Mouse (Mus musculus): ENCODE data around the gene P4ha2. TPM values are rescaled to one million over a fixed set of nuclear protein-coding genes. Genes with fewer than 3 reads are reported as not detected.
A peak's percentile ranks its signal among the peaks of the same experiment; 100 is the strongest.

Gene P4ha2
- polyA plus RNA-seq, 1 experiment from 2014 or later: 18.6 TPM

DNA sequence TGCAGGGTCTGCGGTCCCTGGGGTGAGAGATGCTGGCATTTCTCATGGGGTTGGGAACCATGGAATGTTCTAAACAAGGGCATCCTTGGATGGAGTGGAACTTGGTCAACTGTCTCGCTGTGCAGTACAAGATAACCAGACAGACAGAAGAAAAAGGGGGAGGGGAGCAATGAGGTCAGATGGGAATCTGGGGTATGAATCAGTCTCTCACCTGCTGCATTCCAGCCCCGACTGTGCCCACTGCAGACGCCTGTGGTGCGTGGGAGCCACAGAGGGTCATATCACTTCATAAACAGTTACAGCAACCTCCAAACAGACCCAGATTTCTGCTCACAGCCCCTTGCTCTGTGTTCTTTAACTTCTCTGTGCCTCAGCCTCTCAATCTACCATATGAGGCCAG is 33.5 kb upstream of the P4ha2 start:
- Histone ChIP-seq H3K9ac (ENCODE audit: low read length) (no peak overlapping the region), H3K27ac (ENCODE audit: low read depth, low read length) (no peak overlapping the region), H3K36me3 (ENCODE audit: control insufficient read depth, insufficient read depth, low read length) (no peaks in the 10 kb centered on the region), H3K9me3 (ENCODE audit: control insufficient read depth, low read length) (no peaks in the 10 kb centered on the region), H3K4me2 (no peak overlapping the region), H3K4me1 (ENCODE audit: control insufficient read depth, insufficient read depth, low read length) (peaks cover 9% of the 10 kb centered on the region), H3K27me3 (ENCODE audit: control insufficient read depth, insufficient read depth, low read length) (peaks cover 4% of the 10 kb centered on the region; the same call in 1 of the 2 replicates), H3K4me3 (ENCODE audit: low read depth, low read length) (no peak overlapping the region)
- DNase-seq (ENCODE audit: low spot score, missing footprints): no peak
- 90% methylated on average over 5 of the region's 5 CpGs for WGBS
- no peak for ATAC-seq (ENCODE audit: low FRiP score)

DNA sequence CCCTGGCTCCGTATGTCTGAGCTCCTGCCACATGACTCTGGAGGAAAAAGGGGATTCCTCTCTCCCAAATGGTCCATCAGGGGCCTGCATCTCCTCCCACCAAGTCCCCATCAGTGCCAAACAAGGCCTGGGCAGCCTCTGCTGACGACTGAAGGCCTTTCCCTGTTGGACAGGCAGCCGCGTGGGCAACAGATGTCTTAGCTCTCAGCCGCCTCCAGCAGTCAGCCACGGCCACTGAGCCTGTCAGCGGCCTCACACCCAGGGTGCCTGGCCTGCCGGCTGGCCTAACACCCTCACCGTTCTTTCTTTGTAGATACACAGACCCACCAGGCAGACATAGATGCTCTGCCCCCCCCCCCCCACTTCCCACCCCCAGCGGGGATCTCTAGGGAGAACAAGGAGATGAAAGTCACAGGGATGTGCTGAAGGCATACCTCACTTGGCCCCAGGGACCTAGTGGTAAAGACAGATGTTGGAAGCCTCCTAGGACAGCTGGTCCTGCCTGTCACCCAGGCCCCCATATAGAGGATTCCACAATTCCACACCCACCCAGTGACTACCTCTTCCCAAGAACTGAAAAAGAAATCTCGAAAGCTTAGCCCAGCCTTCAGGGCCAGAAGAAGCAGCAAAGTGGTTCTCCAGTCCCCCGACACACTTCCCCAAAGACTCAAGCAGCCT is 32.4 kb upstream of the P4ha2 start:
- 35% methylated on average over 12 of the region's 12 CpGs for WGBS

DNA sequence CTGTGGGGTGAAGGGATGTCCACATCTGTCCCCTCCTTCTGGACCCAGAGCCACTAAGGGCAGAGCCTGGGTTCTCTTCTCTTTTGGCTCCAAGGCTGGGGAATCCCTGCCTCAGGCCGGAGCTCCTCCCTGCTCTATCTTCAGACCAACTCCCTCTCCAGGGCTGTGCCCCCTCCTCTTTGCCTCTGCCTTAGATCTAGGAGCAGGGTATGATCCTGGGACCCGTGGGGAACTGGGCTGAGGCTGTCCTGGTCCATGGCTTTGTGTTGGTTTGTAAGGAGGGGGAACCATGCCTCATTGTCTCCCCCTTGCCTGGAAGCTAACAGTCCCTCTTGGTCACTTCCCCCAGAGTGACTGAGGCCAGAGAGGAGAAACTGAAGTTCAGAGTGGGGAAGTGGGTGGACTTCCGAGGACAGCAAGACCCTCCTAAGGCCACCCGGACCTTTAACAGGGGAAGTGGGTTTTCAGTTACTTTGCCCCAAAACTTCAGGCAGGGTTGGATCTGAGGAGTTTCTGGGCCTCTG is 31.8 kb upstream of the P4ha2 start:
- Histone ChIP-seq H3K4me2 (peak overlapping the region; percentile 79), H3K4me1 (ENCODE audit: control insufficient read depth, insufficient read depth, low read length) (peaks cover 9% of the 10 kb centered on the region), H3K9me3 (ENCODE audit: control insufficient read depth, low read length) (no peaks in the 10 kb centered on the region), H3K9ac (ENCODE audit: low read length) (peak overlapping the region; percentile 56), H3K4me3 (ENCODE audit: low read depth, low read length) (peak overlapping the region; percentile 51), H3K27me3 (ENCODE audit: control insufficient read depth, insufficient read depth, low read length) (peaks cover 4% of the 10 kb centered on the region; the same call in 1 of the 2 replicates), H3K36me3 (ENCODE audit: control insufficient read depth, insufficient read depth, low read length) (no peaks in the 10 kb centered on the region), H3K27ac (ENCODE audit: low read depth, low read length) (no peak overlapping the region)
- DNase-seq (ENCODE audit: low spot score, missing footprints): peak; percentile 90
- peak; percentile 4; the same call in 1 of the 2 replicates for ATAC-seq (ENCODE audit: low FRiP score)
- WGBS: 34% methylated on average over 4 of the region's 4 CpGs

More for the DNA sequence above, 32.4 kb upstream of the P4ha2 start:
- DNase-seq (ENCODE audit: low spot score, missing footprints) (no peak), ATAC-seq (ENCODE audit: low FRiP score) (no peak)
- Histone ChIP-seq H3K9ac (ENCODE audit: low read length) (peak overlapping the region; percentile 33; the same call in 1 of the 2 replicates), H3K27me3 (ENCODE audit: control insufficient read depth, insufficient read depth, low read length) (peaks cover 4% of the 10 kb centered on the region; the same call in 1 of the 2 replicates), H3K36me3 (ENCODE audit: control insufficient read depth, insufficient read depth, low read length) (no peaks in the 10 kb centered on the region), H3K4me2 (peak overlapping the region; percentile 79), H3K9me3 (ENCODE audit: control insufficient read depth, low read length) (no peaks in the 10 kb centered on the region), H3K27ac (ENCODE audit: low read depth, low read length) (no peak overlapping the region), H3K4me3 (ENCODE audit: low read depth, low read length) (peak overlapping the region; percentile 5; the same call in 1 of the 2 replicates), H3K4me1 (ENCODE audit: control insufficient read depth, insufficient read depth, low read length) (peaks cover 9% of the 10 kb centered on the region)

DNA sequence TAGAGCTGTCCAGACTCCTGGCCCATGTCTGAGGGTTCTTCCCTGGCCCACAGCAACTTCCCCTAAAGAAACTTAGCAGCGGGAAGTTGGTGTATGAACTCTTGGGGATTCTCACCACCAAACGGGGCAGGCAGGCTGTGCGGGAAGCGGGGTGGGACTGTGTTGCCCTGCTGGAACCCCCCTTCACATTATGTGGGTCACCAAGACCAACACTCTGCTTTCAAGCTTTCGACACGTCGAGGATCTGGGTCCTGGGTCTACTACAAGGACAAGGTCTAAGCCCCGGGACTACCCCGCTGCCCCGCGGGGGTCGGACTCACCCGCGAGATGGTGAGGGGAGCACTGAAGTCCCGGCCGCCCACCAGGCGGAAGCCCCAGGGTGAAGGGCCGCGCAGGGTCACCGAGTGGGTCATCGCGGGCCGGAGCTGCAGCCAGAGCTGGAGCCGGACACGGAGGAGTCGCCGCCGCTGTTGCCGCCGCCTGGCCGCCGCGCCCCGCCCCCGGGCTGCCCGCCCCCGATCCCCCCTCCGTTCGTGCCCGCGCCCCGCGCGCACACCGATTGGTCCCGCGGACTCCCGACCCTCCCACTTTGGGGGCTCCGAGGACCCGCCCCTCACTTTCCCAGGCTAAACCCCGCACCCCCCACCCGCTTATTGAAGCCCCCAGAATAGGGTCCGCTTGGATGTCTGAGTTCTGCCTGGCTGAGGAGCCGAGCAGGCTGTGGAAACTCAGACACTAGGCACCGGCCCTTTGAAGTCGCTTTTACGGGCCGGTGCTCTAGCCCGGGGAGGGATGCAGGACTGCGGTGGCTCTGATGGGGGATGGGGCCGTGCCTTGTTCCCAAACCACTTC is 31.1 kb upstream of the P4ha2 start, which contains the start of gene Pdlim4:
Gene Pdlim4, minus strand, starts transcription at position 495 of the 852 bp plus-strand sequence.
- under 1% methylated on average over 55 of the region's 61 CpGs for WGBS

DNA sequence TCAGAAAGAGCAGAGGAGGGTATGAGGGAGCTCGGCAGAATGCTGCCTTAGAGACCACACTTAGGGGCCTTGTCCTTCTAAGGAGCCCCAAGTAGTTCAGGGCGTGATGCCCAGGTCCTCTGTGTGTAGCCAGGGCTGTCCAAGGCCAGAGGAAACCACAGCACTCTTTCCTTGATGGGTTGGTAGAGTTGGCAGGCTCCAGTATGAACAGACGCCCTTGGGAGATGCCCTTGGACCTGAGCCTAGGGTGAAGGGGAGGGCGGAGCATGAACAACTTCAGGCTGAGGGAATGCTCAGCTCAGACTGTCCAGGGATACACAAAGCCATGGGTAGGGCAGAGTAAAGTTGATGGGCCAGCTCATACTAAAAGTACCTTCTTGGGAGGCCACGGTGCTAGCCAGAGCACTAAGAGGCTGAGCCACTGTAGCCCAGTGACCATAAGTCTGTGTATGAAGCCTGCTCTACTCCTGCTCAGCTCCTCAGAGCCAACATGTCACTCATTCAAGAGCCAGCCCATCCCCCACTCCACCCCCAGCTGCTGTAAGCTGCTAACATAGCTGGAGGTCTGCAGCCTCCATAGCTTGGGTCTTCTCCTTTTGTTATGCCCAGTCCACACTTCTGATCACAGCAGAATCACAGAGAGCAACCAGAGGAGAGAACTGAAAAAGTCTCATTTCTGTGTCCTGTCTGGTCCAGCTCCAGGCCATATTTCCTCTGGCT is 28.0 kb upstream of the P4ha2 start:
- Histone ChIP-seq H3K36me3 (ENCODE audit: control insufficient read depth, insufficient read depth, low read length) (no peaks in the 10 kb centered on the region), H3K27me3 (ENCODE audit: control insufficient read depth, insufficient read depth, low read length) (peaks cover 4% of the 10 kb centered on the region; the same call in 1 of the 2 replicates), H3K9me3 (ENCODE audit: control insufficient read depth, low read length) (no peaks in the 10 kb centered on the region), H3K4me1 (ENCODE audit: control insufficient read depth, insufficient read depth, low read length) (peaks cover 8% of the 10 kb centered on the region), H3K9ac (ENCODE audit: low read length) (no peak overlapping the region), H3K4me2 (no peak overlapping the region), H3K4me3 (ENCODE audit: low read depth, low read length) (no peak overlapping the region), H3K27ac (ENCODE audit: low read depth, low read length) (no peak overlapping the region)
- peak; percentile 41 for DNase-seq (ENCODE audit: low spot score, missing footprints)
- no peak for ATAC-seq (ENCODE audit: low FRiP score)
- 89% methylated on average over 5 of the region's 5 CpGs for WGBS

More for the DNA sequence above, 31.1 kb upstream of the P4ha2 start, which contains the start of gene Pdlim4:
- Histone ChIP-seq H3K36me3 (ENCODE audit: control insufficient read depth, insufficient read depth, low read length) (no peaks in the 10 kb centered on the region), H3K9me3 (ENCODE audit: control insufficient read depth, low read length) (no peaks in the 10 kb centered on the region), H3K27ac (ENCODE audit: low read depth, low read length) (no peak within 1 kb of the TSS), H3K4me3 (ENCODE audit: low read depth, low read length) (peak within 1 kb of the TSS; percentile 51), H3K4me1 (ENCODE audit: control insufficient read depth, insufficient read depth, low read length) (peaks cover 9% of the 10 kb centered on the region), H3K9ac (ENCODE audit: low read length) (peak within 1 kb of the TSS; percentile 56), H3K27me3 (ENCODE audit: control insufficient read depth, insufficient read depth, low read length) (peaks cover 4% of the 10 kb centered on the region; the same call in 1 of the 2 replicates), H3K4me2 (peak within 1 kb of the TSS; percentile 79)
- DNase-seq (ENCODE audit: low spot score, missing footprints) (peak; percentile 97), ATAC-seq (ENCODE audit: low FRiP score) (peak; percentile 75)

DNA sequence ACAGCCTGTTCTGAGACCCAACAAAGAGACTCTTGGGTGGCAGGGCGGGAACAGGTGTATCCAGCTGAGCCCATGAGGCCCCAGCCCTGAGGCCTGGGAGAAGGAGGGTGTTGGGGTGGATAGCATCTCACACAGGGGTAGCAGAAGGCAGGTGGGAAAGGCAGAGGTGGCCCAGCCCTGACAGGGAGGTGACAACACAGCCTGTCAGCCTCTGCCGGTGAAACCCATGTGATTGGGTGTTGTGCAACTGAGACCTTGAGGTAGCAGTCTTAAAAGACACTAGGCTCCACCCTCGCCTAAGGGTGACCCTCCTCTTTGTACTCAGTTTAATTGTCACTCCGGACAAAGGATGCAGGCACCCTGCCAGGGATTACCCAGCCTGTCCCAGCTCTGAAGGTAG is 26.6 kb upstream of the P4ha2 start:
- Histone ChIP-seq H3K4me2 (no peak overlapping the region), H3K4me1 (ENCODE audit: control insufficient read depth, insufficient read depth, low read length) (no peaks in the 10 kb centered on the region; the same call in 1 of the 2 replicates), H3K9me3 (ENCODE audit: control insufficient read depth, low read length) (no peaks in the 10 kb centered on the region), H3K9ac (ENCODE audit: low read length) (no peak overlapping the region), H3K27me3 (ENCODE audit: control insufficient read depth, insufficient read depth, low read length) (no peaks in the 10 kb centered on the region), H3K27ac (ENCODE audit: low read depth, low read length) (no peak overlapping the region), H3K36me3 (ENCODE audit: control insufficient read depth, insufficient read depth, low read length) (no peaks in the 10 kb centered on the region), H3K4me3 (ENCODE audit: low read depth, low read length) (no peak overlapping the region)
- DNase-seq (ENCODE audit: low spot score, missing footprints) (no peak), ATAC-seq (ENCODE audit: low FRiP score) (no peak)
- 36% methylated on average over 4 of the region's 4 CpGs for WGBS

DNA sequence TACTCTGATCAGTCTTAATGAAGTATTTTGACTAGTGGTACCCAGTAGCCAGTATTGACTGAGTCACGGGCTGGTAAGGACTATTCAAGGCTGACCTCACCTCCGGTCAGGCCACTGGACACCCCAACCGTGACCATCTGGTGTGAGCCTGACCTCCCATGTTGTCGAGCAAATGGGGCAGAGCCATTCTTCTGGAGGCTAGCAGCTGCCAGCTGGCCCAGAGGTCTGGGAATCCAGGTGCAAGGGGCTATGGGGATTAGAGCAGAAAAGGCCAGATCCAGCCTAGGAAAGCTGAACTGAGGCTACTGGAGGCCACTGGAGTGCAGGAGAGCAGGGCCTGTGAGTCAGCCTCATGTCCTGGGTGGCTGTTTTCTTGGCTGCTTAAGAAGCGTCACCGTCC is 24.5 kb upstream of the P4ha2 start:
- no peaks in the 10 kb centered on the region for H3K9me3 ChIP-seq (ENCODE audit: control insufficient read depth, low read length)
- H3K36me3 ChIP-seq (ENCODE audit: control insufficient read depth, insufficient read depth, low read length): no peaks in the 10 kb centered on the region
- ATAC-seq (ENCODE audit: low FRiP score) (no peak), DNase-seq (ENCODE audit: low spot score, missing footprints) (no peak)
- no peak overlapping the region for H3K9ac ChIP-seq (ENCODE audit: low read length)
- H3K4me2 ChIP-seq: no peak overlapping the region
- H3K27ac ChIP-seq (ENCODE audit: low read depth, low read length): no peak overlapping the region
- H3K27me3 ChIP-seq (ENCODE audit: control insufficient read depth, insufficient read depth, low read length): no peaks in the 10 kb centered on the region
- no peaks in the 10 kb centered on the region for H3K4me1 ChIP-seq (ENCODE audit: control insufficient read depth, insufficient read depth, low read length)
- 61% methylated on average over 6 of the region's 6 CpGs for WGBS
- H3K4me3 ChIP-seq (ENCODE audit: low read depth, low read length): no peak overlapping the region

DNA sequence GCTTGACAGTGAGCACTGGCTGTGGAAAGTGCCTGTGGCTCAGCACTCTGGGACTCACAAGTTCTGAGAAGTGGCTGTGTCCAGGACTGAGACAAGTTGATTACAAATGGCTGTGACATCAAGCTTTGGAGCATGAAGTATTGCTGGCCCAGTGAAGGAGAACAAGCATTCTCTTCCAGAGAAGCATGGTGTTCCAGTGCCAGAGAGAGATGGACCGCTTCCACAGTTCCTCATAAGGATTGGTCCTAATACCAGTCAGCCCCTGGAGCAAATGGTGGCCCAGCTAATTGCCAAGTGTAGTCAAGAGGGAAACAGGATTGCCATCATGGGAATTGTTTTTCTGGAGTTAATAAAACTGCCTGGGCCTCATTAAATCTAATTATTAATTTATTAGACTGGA is 23.8 kb upstream of the P4ha2 start:
- no peak overlapping the region for H3K9ac ChIP-seq (ENCODE audit: low read length)
- no peaks in the 10 kb centered on the region for H3K9me3 ChIP-seq (ENCODE audit: control insufficient read depth, low read length)
- H3K27ac ChIP-seq (ENCODE audit: low read depth, low read length): no peak overlapping the region
- DNase-seq (ENCODE audit: low spot score, missing footprints) (no peak), ATAC-seq (ENCODE audit: low FRiP score) (no peak)
- H3K4me1 ChIP-seq (ENCODE audit: control insufficient read depth, insufficient read depth, low read length): no peaks in the 10 kb centered on the region
- WGBS: 94% methylated on average over 1 of the region's 1 CpGs
- no peak overlapping the region for H3K4me3 ChIP-seq (ENCODE audit: low read depth, low read length)
- H3K27me3 ChIP-seq (ENCODE audit: control insufficient read depth, insufficient read depth, low read length): no peaks in the 10 kb centered on the region
- H3K36me3 ChIP-seq (ENCODE audit: control insufficient read depth, insufficient read depth, low read length): no peaks in the 10 kb centered on the region
- H3K4me2 ChIP-seq: no peak overlapping the region

Measured in midbrain, embryonic 11.5 days (tissue).